Mouse (Mus musculus) hindbrain, embryonic 10.5 days (tissue): ENCODE results near the gene Pclo. TPM values are rescaled to one million over a fixed set of nuclear protein-coding genes. Genes with fewer than 3 reads are reported as not detected.
"Not testable (repeated sequence)": the region's sequence is repeated elsewhere in the genome, so short reads cannot be mapped to it uniquely, and the experiment has no call there.

Experiments used
- DNase-seq: peaks from one replicate; pipeline ENCODE4 v3.0.0-alpha.2; 2017; ENCODE audit warnings: low spot score
- H3K27ac ChIP-seq: fragments of 300-500 bp; sonication (generic); 2 replicates; pipeline ENCODE4 v1.5.1; 2016; ENCODE audit warnings: mild to moderate bottlenecking, moderate library complexity
- H3K27me3 ChIP-seq: fragments of 300-500 bp; sonication (generic); 2 replicates; pipeline ENCODE4 v1.6.1; 2016; ENCODE audit warnings: mild to moderate bottlenecking; ENCODE audit not compliant: poor library complexity, insufficient read depth, severe bottlenecking
- H3K36me3 ChIP-seq: fragments of 300-500 bp; sonication (generic); 2 replicates; pipeline ENCODE4 v1.6.1; 2016; ENCODE audit warnings: mild to moderate bottlenecking, moderate library complexity
- H3K4me1 ChIP-seq: fragments of 300-500 bp; sonication (generic); replicated peaks from 2 replicates; pipeline ENCODE4 v1.6.1; 2016; ENCODE audit warnings: mild to moderate bottlenecking
- H3K4me3 ChIP-seq: fragments of 300-500 bp; sonication (generic); 2 replicates; pipeline ENCODE4 v1.5.1; 2016; ENCODE audit warnings: mild to moderate bottlenecking, moderate library complexity
- H3K9me3 ChIP-seq: fragments of 300-500 bp; sonication (generic); 2 replicates; pipeline ENCODE4 v1.6.1; 2016; ENCODE audit warnings: mild to moderate bottlenecking, moderate library complexity
- WGBS: fragments of 180-500 bp; shearing (Covaris S2); methylation state at CpG from one replicate; pipeline ENCODE4 v1.1.7; 2016; 5-methylcytosine and 5-hydroxymethylcytosine counted together
- polyA plus RNA-seq: library from polyadenylated mRNA; unstranded; fragments of >200 nt; fragmentation: Nextera tagmentation; extraction: Ambion mirVana; gene quantifications from 2 replicates; pipeline ENCODE4 v1.2.1, GENCODE M21; 2016

The Pclo gene
- polyA plus RNA-seq, 1 experiment from 2014 or later = 1.8 TPM

DNA sequence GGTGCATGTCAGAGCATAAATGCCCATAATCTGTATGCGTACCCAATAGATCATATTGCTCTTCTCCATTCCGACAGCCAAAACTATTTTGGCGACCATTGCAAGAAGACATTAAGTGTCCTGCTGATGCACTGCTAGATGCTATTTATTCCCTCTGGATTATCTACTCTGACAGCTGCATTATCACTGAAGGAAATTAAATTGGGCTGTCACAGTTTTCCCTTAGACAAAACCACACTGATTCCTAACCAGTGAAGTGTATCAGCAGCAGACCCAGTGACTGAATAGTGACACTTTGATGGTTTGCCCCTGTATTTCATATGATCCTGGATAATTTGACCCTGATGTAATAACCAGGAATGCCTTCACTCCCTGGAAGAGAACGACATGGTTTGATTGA, 192.6 kb downstream of the Pclo start:
- Histone ChIP-seq H3K36me3 (0 out of 2 replicates have a peak, but pooled peaks cover under 1% of the 10 kb centered on the region), H3K4me3 (no peak overlapping the region), H3K9me3 (no peaks in the 10 kb centered on the region), H3K27me3 (no peaks in the 10 kb centered on the region), H3K27ac (no peak overlapping the region), H3K4me1 (no peaks in the 10 kb centered on the region)
- WGBS = 69% methylated on average over 4 of the region's 4 CpGs
- DNase-seq = no peak

DNA sequence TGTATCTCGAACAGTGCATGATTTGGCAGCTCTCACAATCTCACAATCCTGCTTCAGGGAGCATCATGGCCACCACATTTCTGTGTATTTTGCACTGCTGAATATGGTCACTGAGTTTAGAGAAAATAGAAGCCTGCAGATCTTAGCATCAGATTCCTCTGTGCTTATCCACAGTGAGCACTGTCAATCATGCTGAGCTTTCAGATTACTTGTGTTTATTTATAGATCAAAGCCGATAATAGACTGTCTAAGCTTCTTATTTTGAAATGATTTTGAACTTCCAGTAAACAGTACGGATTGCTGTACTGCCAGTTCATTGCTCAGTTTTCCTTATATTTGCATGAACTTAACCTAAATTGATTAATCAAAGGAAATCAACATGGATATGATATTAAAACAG, 208.9 kb downstream of the Pclo start:
- Histone ChIP-seq H3K9me3 (0 out of 2 replicates have a peak, but pooled peaks cover 3% of the 10 kb centered on the region), H3K4me3 (no peak overlapping the region), H3K36me3 (no peaks in the 10 kb centered on the region), H3K27me3 (no peaks in the 10 kb centered on the region), H3K4me1 (no peaks in the 10 kb centered on the region), H3K27ac (no peak overlapping the region)
- no peak for DNase-seq
- WGBS = 86% methylated on average over 3 of the region's 3 CpGs

DNA sequence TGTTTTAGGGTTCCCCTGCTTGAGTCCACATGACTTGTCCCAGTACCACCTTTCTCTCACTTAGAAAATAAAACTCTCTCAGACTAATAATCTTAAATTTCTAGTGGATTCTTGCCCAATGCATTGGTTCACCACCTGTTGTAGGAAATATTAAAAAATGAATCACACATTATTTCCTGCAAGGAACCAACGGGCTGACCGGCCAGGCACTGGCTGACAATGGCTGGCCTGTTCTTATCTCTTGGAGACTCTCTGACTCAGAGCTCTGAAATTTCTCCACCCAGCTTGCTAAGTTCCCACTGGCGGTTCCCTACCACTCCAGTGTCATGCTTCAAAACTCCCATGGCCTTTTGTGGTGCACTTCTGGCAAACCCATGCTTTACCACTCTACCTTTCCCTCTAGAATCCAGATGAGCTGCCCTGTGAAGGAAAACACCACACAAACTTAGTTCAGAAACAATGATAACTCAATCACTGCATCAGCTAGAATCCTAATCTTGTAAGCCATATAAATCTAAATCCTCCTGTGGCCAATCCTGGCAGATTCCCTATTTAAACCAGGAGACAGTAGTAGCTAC, 214.0 kb downstream of the Pclo start:
- whole genome bisulfite sequencing = 88% methylated on average over 3 of the region's 3 CpGs
- Histone ChIP-seq H3K27me3 (no peaks in the 10 kb centered on the region), H3K4me1 (no peaks in the 10 kb centered on the region), H3K4me3 (no peak overlapping the region), H3K36me3 (no peaks in the 10 kb centered on the region), H3K9me3 (0 out of 2 replicates have a peak, but pooled peaks cover 3% of the 10 kb centered on the region), H3K27ac (no peak overlapping the region)
- no peak for DNase-seq

DNA sequence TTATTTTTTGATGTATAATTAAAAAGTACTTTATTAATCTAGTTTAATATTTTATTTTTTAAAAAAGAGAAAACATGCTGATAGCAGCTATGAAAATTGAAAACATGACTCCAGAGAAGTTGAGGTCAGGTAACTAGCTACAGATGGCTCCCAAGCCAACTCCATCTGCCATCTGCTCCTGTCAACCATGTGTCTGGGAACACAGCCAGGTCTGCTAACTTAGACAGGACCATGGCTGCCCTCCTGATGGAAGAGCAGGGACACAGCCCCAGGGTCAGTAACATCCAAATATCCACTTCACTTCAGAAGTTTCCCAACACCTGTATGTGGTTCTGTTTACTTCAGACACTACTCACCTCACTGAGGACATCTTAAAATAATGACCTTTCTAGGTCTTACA, 236.2 kb downstream of the Pclo start:
- H3K9me3 ChIP-seq = no peaks in the 10 kb centered on the region
- DNase-seq = no peak

DNA sequence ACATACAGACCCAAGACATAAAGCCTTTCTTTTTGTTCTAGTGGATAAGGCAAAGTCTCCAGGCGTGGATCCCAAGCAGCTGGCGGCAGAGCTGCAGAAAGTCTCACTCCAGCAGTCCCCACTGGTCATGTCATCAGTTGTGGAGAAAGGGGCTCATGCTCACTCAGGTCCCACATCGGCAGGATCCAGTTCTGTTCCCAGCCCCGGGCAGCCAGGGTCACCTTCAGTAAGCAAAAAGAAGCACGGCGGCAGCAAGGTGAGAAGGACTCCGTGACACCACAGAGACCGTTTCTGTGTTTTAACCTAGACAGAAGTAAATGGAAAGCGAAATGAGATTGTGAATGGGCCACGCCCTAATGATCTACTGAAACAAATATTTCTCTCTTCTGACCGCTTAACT, 252.0 kb downstream of the Pclo start:
- Histone ChIP-seq H3K9me3 (no peaks in the 10 kb centered on the region), H3K27ac (no peak overlapping the region), H3K4me1 (no peaks in the 10 kb centered on the region), H3K27me3 (no peaks in the 10 kb centered on the region), H3K4me3 (no peak overlapping the region), H3K36me3 (no peaks in the 10 kb centered on the region)
- no peak for DNase-seq
- 89% methylated on average over 11 of the region's 11 CpGs for WGBS

More for the DNA sequence above, 236.2 kb downstream of the Pclo start:
- H3K27ac ChIP-seq = no peak overlapping the region
- no peaks in the 10 kb centered on the region for H3K27me3 ChIP-seq
- H3K36me3 ChIP-seq = no peaks in the 10 kb centered on the region
- H3K4me3 ChIP-seq = no peak overlapping the region
- H3K4me1 ChIP-seq = no peaks in the 10 kb centered on the region

DNA sequence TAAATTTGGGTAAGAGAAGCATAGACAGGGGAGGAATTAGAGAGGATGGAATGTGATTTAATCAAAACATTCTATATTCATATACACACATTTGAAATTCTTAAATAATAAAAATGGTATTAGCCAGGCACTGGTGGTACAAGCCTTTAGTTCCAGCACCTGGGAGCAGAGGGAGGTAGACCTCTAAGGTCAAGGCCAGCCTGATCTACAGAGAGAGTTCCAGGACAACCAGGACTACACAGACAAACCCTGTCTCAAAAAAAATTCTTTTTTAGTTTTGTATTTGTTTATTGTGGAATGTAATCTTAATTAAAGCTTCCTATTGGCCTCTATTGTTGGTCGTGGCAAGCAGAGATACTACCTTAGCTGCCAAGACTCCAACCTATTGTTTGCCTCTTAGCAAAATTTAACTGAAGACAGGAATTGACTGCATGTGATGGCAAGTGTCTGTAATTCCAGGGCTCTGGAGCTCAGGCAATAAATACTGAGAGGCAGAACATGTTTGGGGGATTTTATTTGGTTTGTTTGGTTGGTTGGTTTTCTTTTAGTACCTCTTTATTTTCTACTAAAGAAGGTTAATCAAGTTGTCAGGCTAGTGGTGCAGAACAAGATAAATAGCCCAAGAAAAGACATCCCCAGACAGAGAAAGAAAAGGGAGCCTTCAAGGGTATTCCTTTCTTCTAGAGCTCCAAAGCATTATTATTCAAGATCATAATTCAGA, 267.8 kb downstream of the Pclo start:
- Histone ChIP-seq H3K36me3 (no peaks in the 10 kb centered on the region), H3K4me3 (no peak overlapping the region), H3K27me3 (no peaks in the 10 kb centered on the region), H3K4me1 (no peaks in the 10 kb centered on the region), H3K27ac (no peak overlapping the region), H3K9me3 (no peaks in the 10 kb centered on the region)
- DNase-seq = no peak
- 46% methylated on average over 1 of the region's 1 CpGs for WGBS

DNA sequence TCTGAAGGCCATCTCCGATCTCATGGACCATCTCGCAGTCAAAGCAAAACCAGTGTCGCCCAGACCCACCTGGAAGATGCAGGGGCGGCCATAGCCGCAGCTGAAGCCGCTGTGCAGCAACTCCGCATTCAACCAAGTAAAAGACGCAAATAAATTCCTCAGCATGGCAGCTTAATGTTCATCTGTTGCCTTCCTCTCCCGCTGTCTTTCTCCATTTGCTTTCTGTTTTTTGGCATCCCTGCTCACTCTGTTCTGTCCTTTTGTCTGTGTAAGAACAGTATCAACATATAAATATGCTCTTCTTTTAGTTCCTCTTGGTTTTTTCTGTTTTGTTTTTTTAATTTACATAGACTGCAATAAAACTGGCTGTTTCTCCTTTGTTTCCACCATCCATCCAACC, 279.2 kb downstream of the Pclo start:
- 90% methylated on average over 9 of the region's 9 CpGs for WGBS

DNA sequence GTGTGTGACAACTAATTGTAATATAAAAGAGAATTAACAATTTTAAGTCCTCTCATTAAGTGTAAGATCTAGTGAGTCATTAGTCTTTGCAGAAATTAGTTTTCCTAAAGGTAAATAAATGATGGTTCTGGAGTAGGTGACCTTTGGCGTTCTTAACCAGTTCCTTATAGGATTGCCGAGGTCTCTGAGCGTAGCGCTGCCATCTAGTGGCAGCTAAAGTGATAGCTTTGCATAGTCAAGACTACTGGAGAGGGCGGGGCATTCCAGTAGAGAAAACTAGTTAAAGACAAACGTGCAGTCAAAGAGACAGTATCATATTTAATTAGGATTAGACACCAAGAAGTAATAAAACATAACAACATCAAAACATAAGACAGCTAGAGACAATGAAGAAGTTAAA, 292.4 kb downstream of the Pclo start:
- WGBS = 6% methylated on average over 6 of the region's 6 CpGs
- Histone ChIP-seq H3K4me3 (no peak overlapping the region), H3K36me3 (no peaks in the 10 kb centered on the region), H3K27me3 (no peaks in the 10 kb centered on the region), H3K9me3 (no peaks in the 10 kb centered on the region), H3K4me1 (no peaks in the 10 kb centered on the region), H3K27ac (no peak overlapping the region)
- DNase-seq = peak; percentile 45

More for the DNA sequence above, 279.2 kb downstream of the Pclo start:
- no peak overlapping the region for H3K27ac ChIP-seq
- H3K4me3 ChIP-seq = no peak overlapping the region
- no peaks in the 10 kb centered on the region for H3K27me3 ChIP-seq
- no peaks in the 10 kb centered on the region for H3K4me1 ChIP-seq
- no peak for DNase-seq
- no peaks in the 10 kb centered on the region for H3K9me3 ChIP-seq
- H3K36me3 ChIP-seq = no peaks in the 10 kb centered on the region

DNA sequence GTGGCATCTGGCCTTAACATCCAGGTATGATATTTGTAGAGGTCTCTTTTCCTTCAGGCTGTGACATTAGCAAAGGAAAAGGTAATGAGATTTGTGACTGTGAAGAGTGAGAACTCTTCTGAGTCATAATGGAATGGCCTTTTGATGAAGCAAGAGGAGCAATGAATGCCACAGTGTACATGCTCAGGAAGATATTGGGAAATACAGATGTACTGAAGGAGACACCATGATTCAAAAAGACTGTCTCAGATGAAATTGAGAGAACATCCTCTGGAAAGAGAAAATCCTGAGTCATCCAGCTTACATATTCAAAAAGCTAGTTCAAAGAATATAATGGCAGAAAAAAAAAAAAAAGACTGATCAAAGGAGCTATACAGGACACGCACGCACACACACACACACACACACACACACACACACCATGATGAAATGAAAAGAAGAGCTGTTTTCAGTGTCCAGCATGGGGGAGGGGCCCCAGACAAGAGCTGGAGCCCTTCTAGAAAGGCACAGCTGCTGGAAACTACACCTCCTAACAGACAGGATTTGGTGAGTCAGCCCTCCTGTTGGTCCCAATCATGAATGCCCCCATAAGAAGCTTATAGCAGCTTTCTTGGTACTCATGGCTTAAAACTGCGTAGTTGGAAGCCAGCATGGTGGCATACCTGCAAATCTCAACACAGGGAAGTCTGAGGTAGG, 318.6 kb downstream of the Pclo start:
- Histone ChIP-seq H3K36me3 (no peaks in the 10 kb centered on the region), H3K27me3 (no peaks in the 10 kb centered on the region), H3K4me1 (0 out of 2 replicates have a peak, but pooled peaks cover 3% of the 10 kb centered on the region), H3K27ac (no peak overlapping the region), H3K9me3 (no peaks in the 10 kb centered on the region), H3K4me3 (no peak overlapping the region)
- 74% methylated on average over 3 of the region's 3 CpGs for WGBS
- peak; percentile 3 for DNase-seq

DNA sequence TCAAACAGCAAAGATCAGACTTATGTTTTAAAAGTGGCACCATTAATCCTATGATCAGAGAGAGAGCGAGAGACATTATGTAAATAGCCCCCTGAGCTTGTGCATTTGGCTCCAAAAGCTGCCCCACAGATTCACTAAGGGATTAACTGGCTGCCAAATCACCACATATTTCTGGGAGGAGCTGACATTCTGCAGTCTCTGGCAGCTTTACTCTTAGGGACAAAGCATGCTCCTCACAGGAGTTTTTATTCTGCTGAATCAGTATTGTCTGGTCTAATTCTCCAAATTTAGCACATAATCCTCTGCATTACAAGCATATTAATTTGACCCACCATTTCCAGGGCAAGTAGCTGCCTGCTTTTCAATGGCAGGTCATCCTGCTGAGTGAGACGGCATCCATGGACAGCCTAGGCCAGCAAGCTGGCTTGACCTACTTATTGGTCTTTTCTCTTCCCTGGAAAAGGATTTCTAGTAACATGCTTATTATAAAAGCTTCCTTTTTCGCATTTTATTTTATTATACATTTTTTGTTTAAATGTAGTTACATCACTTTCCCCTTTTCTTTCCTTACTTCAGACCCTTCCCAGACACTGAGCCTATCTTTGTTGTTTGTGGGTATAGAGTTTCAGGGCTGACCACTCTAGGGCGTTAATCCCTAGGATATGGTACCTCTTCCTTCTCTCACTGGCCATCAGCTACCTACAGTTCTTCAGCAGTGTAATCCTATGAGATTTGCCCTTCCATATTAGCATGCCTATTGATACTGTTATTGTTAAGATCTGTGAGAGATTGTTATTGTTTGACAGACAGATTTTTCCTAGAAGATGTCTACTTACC, 319.7 kb downstream of the Pclo start:
- Histone ChIP-seq H3K4me3 (no peak overlapping the region), H3K27ac (no peak overlapping the region), H3K4me1 (0 out of 2 replicates have a peak, but pooled peaks cover 3% of the 10 kb centered on the region), H3K27me3 (no peaks in the 10 kb centered on the region), H3K36me3 (no peaks in the 10 kb centered on the region), H3K9me3 (no peaks in the 10 kb centered on the region)
- DNase-seq = no peak
- whole genome bisulfite sequencing = 79% methylated on average over 4 of the region's 4 CpGs

DNA sequence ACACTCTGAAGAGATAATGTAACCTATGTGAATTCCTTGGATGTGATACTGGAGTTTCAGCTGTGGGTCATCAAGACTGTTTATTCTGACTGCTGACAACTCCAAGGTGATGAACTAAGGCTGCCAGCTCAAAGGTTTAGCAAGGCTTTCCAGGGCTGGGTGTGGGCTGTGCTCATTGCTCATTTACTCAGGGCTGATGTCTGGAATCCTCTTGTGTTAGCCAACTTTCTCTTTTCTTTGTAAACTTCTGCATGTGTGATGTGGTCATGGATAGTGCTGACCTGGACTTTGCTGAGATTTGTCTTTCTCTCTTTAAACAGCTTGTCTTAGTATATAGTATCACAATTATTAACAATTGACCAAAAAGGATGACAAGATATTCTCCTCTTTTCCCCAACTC, 338.9 kb downstream of the Pclo start:
- H3K36me3 ChIP-seq = no peaks in the 10 kb centered on the region
- DNase-seq = no peak
- H3K9me3 ChIP-seq = no peaks in the 10 kb centered on the region
- no peak overlapping the region for H3K27ac ChIP-seq
- H3K4me3 ChIP-seq = no peak overlapping the region
- no peaks in the 10 kb centered on the region for H3K27me3 ChIP-seq
- no peaks in the 10 kb centered on the region for H3K4me1 ChIP-seq

DNA sequence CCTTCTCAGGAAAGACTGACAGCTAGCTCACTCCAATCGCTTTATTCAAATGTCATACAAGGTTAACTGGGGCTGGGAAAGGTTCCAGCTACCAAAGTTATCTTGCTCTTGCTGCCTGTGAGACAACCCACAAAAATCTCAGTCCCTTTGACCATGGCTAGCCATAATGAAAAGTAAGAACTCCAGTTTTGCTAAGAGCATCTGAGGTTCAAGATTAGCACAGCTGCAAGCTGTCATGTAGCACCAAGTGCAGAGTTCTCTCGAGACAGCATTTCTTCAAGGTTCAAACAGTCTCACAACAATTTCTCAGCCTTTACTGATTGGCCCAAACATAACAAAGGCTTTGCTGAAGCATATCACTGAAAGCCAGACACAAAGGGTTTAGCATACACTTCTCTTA, 370.6 kb downstream of the Pclo start:
- H3K9me3 ChIP-seq = peaks cover 14% of the 10 kb centered on the region; the same call in 1 of the 2 replicates
- not testable (repeated sequence) for H3K27me3 ChIP-seq, H3K4me1 ChIP-seq, H3K36me3 ChIP-seq, H3K27ac ChIP-seq, H3K4me3 ChIP-seq, DNase-seq
- WGBS = 71% methylated on average over 2 of the region's 2 CpGs
